Mouse (Mus musculus) ovary, postnatal 36 days (tissue): ENCODE results near the gene Gm6525.
A peak's percentile ranks its signal among the peaks of the same experiment; 100 is the strongest.

ENCODE experiments used
- DNase-seq: peaks from one replicate; pipeline ENCODE4 v3.0.0; 2022; ENCODE audit warnings: low spot score, mixed read lengths

Gm6525 gene

GRCm38 (mm10) chr3:84215253-84215652 lies 41.3 kb downstream of the Gm6525 start:
- no peak for DNase-seq

GRCm38 (mm10) chr3:84215743-84216360 lies 41.9 kb downstream of the Gm6525 start:
- no peak for DNase-seq

- DNase-seq: no peak
These were observed 43.4 kb downstream of the Gm6525 start for GRCm38 (mm10) chr3:84217118-84217960.

GRCm38 (mm10) chr3:84217961-84218351 lies 44.1 kb downstream of the Gm6525 start:
- no peak for DNase-seq

- no peak for DNase-seq
These were observed 44.6 kb downstream of the Gm6525 start for GRCm38 (mm10) chr3:84218498-84218897.

- no peak for DNase-seq
These were observed 45.3 kb downstream of the Gm6525 start for GRCm38 (mm10) chr3:84219166-84219710.

GRCm38 (mm10) chr3:84219720-84220273 lies 45.9 kb downstream of the Gm6525 start:
- no peak for DNase-seq

- DNase-seq: no peak
These were observed 46.4 kb downstream of the Gm6525 start for GRCm38 (mm10) chr3:84220326-84220725.

GRCm38 (mm10) chr3:84220748-84221147 lies 46.8 kb downstream of the Gm6525 start:
- peak; percentile 45 for DNase-seq
